Mouse (Mus musculus) v-Abl transformed pro-B cells (cell line): Measurements from ENCODE around the gene Hacl1.

Experiments
- in situ Hi-C, 2 experiments: fragments of 400-800 bp; cut with MboI; formaldehyde crosslinking; loops; one replicate each; pipeline ENCODE4 v1.15.1; 2025; ENCODE audit not compliant: unreplicated experiment in 2 of 2

Gene Hacl1

GRCm38 (mm10) chr14:31555963-31556434 is 85.1 kb downstream of the Hacl1 start:
- in situ Hi-C loops, result no loop called here

- in situ Hi-C loops, result no loop called here
Observed at GRCm38 (mm10) chr14:31555021-31555420, 86.1 kb downstream of the Hacl1 start.
